In genomic region chr6:97590230-97590629, GRCm38 (mm10) we compare ENCODE assay signal across 21 mouse cellular contexts. TPM values are rescaled to one million over a fixed set of nuclear protein-coding genes. Genes with fewer than 3 reads are reported as not detected.
A peak's percentile ranks its signal among the peaks of the same experiment; 100 is the strongest.
DNase-seq lines count a peak whose midpoint lies in the region; ATAC-seq lines count a peak whose summit lies in the region.
"Had no signal": no experiment of that assay in that cellular context is flagged by ENCODE, and none has a peak within 500 bp of the region (broad histone marks: within the 10 kb centered on the region; RNA-seq: fewer than 3 reads in every experiment).

No protein-coding gene starts in this region.

- no peak overlapping the region for H3K4me2 ChIP-seq in forebrain, embryonic 14.5 days (ENCODE audit: low read length)
- H3K4me2 ChIP-seq in hindbrain, embryonic 13.5 days: no peak overlapping the region
- H3K4me2 ChIP-seq: heart, embryonic 11.5 days; limb, embryonic 12.5 days; liver, embryonic 15.5 days; stomach, embryonic 15.5 days had no signal

- H3K27me3 ChIP-seq in forebrain, embryonic 14.5 days (replicated peaks; ENCODE audit: control insufficient read depth, insufficient read depth, low read length): no peaks in the 10 kb centered on the region
- H3K27me3 ChIP-seq in hindbrain, embryonic 13.5 days: no peaks in the 10 kb centered on the region
- H3K27me3 ChIP-seq: limb, embryonic 12.5 days; liver, embryonic 15.5 days; stomach, embryonic 15.5 days had no signal

- H3K4me3 ChIP-seq in forebrain, embryonic 14.5 days (ENCODE audit: low read depth, low read length): no peak overlapping the region
- H3K4me3 ChIP-seq in hindbrain, embryonic 13.5 days: no peak overlapping the region
- H3K4me3 ChIP-seq: left cerebral cortex, adult 2 months; limb, embryonic 12.5 days; liver, embryonic 15.5 days; megakaryocyte, embryonic 14.5 days; stomach, embryonic 15.5 days had no signal

- no peaks in the 10 kb centered on the region for H3K36me3 ChIP-seq in forebrain, embryonic 14.5 days (ENCODE audit: control insufficient read depth, insufficient read depth, low read length)
- no peaks in the 10 kb centered on the region for H3K36me3 ChIP-seq in hindbrain, embryonic 13.5 days
- H3K36me3 ChIP-seq: limb, embryonic 12.5 days; liver, embryonic 15.5 days; stomach, embryonic 15.5 days had no signal

- intact Hi-C loops in left cerebral cortex, postnatal 4 days (cut with DNase I): no loop called here

- DNase-seq in left cerebral cortex, postnatal 4 days: peak; percentile 44
- DNase-seq in left cerebral cortex, adult 8-10 months (ENCODE audit: low spot score in 2 of 2): no peak
- peak; percentile 70 for DNase-seq in forebrain, embryonic 14.5 days (ENCODE audit: low spot score)
- DNase-seq in retina, postnatal 1 day: peak; percentile 70
- DNase-seq in right cerebral cortex, adult 18-20 months: no peak
- DNase-seq: heart, postnatal 14 days; lung, postnatal 10 days; spleen, adult 18-20 months; thymus, adult 2 months had no signal

- H3K9ac ChIP-seq in forebrain, embryonic 14.5 days (ENCODE audit: low read length): no peak overlapping the region
- no peak overlapping the region for H3K9ac ChIP-seq in hindbrain, embryonic 13.5 days
- H3K9ac ChIP-seq: limb, embryonic 12.5 days; liver, embryonic 15.5 days; stomach, embryonic 15.5 days had no signal

- no peaks in the 10 kb centered on the region for H3K9me3 ChIP-seq in forebrain, embryonic 14.5 days (replicated peaks; ENCODE audit: control insufficient read depth, low read length)
- H3K9me3 ChIP-seq in hindbrain, embryonic 13.5 days: no peaks in the 10 kb centered on the region
- H3K9me3 ChIP-seq: limb, embryonic 12.5 days; liver, embryonic 15.5 days; megakaryocyte, embryonic 14.5 days; stomach, embryonic 15.5 days had no signal

- ATAC-seq in forebrain, embryonic 14.5 days: peak; percentile 82
- ATAC-seq in hindbrain, embryonic 13.5 days (ENCODE audit: low FRiP score): peak; percentile 71; the same call in 1 of the 2 replicates
- no peak for ATAC-seq in frontal cortex, adult (ENCODE audit: low TSS enrichment)
- ATAC-seq: intestine, embryonic 16.5 days; Patski had no signal

- WGBS in forebrain, embryonic 14.5 days: 34% methylated on average over 5 of the region's 5 CpGs
- WGBS in hindbrain, embryonic 13.5 days: 40% methylated on average over 5 of the region's 5 CpGs

- peaks cover 5% of the 10 kb centered on the region for H3K4me1 ChIP-seq in forebrain, embryonic 14.5 days (ENCODE audit: control insufficient read depth, insufficient read depth, low read length)
- H3K4me1 ChIP-seq in hindbrain, embryonic 13.5 days (replicated peaks): peaks cover 36% of the 10 kb centered on the region
- H3K4me1 ChIP-seq: limb, embryonic 12.5 days; liver, embryonic 15.5 days; stomach, embryonic 15.5 days had no signal

- H3K27ac ChIP-seq in forebrain, embryonic 14.5 days (ENCODE audit: low read depth, low read length): peak overlapping the region; percentile 63
- H3K27ac ChIP-seq in hindbrain, embryonic 13.5 days: peak overlapping the region; percentile 63
- H3K27ac ChIP-seq: kidney, postnatal 0 days; left cerebral cortex, adult 2 months; limb, embryonic 12.5 days; liver, embryonic 15.5 days; stomach, embryonic 15.5 days had no signal

RNA-seq across cellular contexts. Expression of gene Frmd4b, which starts 27.1 kb away (rescaled TPM):
- 10 to 100 TPM; 31.9 to 33.9 TPM for total RNA-seq in left cerebral cortex, postnatal 4 days (2021)
- 10 to 100 TPM; 20.1 to 23.7 (median 22.7) TPM for total RNA-seq in left cerebral cortex, adult 8-10 months (2022)
- 38.2 and 39.9 TPM in 2 replicates for polyA plus RNA-seq in forebrain, embryonic 14.5 days (2014; fragmentation: Nextera tagmentation; extraction: Ambion mirVana)
- 31.4 and 31.7 TPM in 2 replicates for polyA plus RNA-seq in hindbrain, embryonic 13.5 days (2015; fragmentation: Nextera tagmentation; extraction: Ambion mirVana)
- polyA plus RNA-seq: C2C12 had no signal

Comparison
In these comparisons a context has a peak if more than half of its experiments do, and no peak if none do; other contexts are left out.
1. DNase-seq: peak in left cerebral cortex, postnatal 4 days (single experiment), forebrain, embryonic 14.5 days (single experiment) and retina, postnatal 1 day (single experiment); none in left cerebral cortex, adult 8-10 months (0 of 2) and right cerebral cortex, adult 18-20 months (single experiment).